Mouse (Mus musculus) heart, embryonic 12.5 days (tissue): ENCODE results near the gene Epha8. TPM values are rescaled to one million over a fixed set of nuclear protein-coding genes. Genes with fewer than 3 reads are reported as not detected.

Source experiments
- ATAC-seq: fragments of 200-750 bp; cut with Nextera tagmentation; 2 replicates; pipeline ENCODE4 v1.8.0; 2017; ENCODE audit warnings: moderate TSS enrichment, moderate library complexity; ENCODE audit not compliant: insufficient number of reproducible peaks, low FRiP score
- H3K27ac ChIP-seq: fragments of 300-500 bp; sonication (generic); 2 replicates; pipeline ENCODE4 v1.5.1; 2016; ENCODE audit warnings: mild to moderate bottlenecking, moderate library complexity; ENCODE audit not compliant: poor library complexity, severe bottlenecking
- H3K27me3 ChIP-seq: fragments of 300-500 bp; sonication (generic); replicated peaks from 2 replicates; pipeline ENCODE4 v1.6.1; 2016; ENCODE audit warnings: mild to moderate bottlenecking, moderate library complexity
- H3K36me3 ChIP-seq: fragments of 300-500 bp; sonication (generic); 2 replicates; pipeline ENCODE4 v1.6.1; 2016; ENCODE audit warnings: mild to moderate bottlenecking, moderate library complexity
- H3K4me1 ChIP-seq: fragments of 300-500 bp; sonication (generic); replicated peaks from 2 replicates; pipeline ENCODE4 v1.6.1; 2016; ENCODE audit warnings: mild to moderate bottlenecking
- H3K4me2 ChIP-seq: fragments of 300-500 bp; sonication (generic); 2 replicates; pipeline ENCODE4 v1.6.1; 2016; ENCODE audit warnings: mild to moderate bottlenecking, moderate library complexity
- H3K4me3 ChIP-seq: fragments of 300-500 bp; sonication (generic); 2 replicates; pipeline ENCODE4 v1.5.1; 2016; ENCODE audit warnings: mild to moderate bottlenecking
- H3K9ac ChIP-seq: fragments of 300-500 bp; sonication (generic); 2 replicates; pipeline ENCODE4 v1.6.1; 2016; ENCODE audit warnings: mild to moderate bottlenecking, moderate library complexity
- H3K9me3 ChIP-seq: fragments of 300-500 bp; sonication (generic); replicated peaks from 2 replicates; pipeline ENCODE4 v1.6.1; 2016; ENCODE audit warnings: mild to moderate bottlenecking, moderate library complexity
- WGBS: fragments of 180-500 bp; shearing (Covaris S2); methylation state at CpG from one replicate; pipeline ENCODE4 v1.1.7; 2016; 5-methylcytosine and 5-hydroxymethylcytosine counted together
- polyA plus RNA-seq: library from polyadenylated mRNA; unstranded; fragments of >200 nt; fragmentation: Nextera tagmentation; extraction: Ambion mirVana; gene quantifications from 2 replicates; pipeline ENCODE4 v1.2.1, GENCODE M21; 2016

Epha8 gene
- 0.10 and 0.14 TPM in 2 replicates for polyA plus RNA-seq

DNA sequence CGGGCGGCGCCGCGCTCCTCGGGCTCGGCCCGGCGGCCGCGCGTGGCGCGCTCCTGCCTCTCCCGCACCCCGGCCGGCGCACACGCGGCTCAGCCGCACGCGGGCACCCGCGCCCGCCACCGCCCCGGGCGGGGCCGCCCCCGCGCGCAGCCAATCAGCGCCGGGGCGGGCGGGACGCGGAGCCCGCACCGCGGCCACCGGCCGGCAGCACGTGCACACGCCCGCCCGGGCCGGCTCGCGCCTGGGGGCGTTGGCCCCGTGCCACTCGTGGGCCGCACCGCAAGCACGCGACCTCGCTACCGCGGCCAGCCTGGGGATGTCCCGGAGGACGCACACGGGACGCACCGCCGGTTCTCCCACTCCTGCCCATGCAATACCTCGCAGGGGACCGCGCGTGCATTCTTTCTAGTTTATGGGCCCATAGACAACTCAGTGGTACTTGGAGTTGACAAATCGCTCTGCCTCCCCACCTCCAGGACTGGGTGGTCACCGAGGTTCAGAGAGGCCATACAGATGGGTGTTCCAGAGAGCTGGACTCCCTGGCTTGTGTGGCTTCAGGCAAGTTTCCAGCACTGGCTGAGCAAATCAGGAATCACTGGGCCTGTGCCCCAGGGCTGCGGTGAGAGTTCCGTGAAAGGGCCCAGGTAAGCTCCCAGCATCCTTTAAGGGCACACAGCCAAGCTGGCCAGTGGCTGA is at the start of gene Epha8:
Epha8 (minus strand) TSS at position 66 of the 696 bp plus-strand sequence.
- H3K4me3 ChIP-seq, result peak within 1 kb of the TSS; percentile 41
- H3K4me2 ChIP-seq, result peak within 1 kb of the TSS; percentile 65
- no peak for ATAC-seq
- peaks cover 98% of the 10 kb centered on the region for H3K27me3 ChIP-seq
- peaks cover 7% of the 10 kb centered on the region for H3K4me1 ChIP-seq
- H3K36me3 ChIP-seq, result no peaks in the 10 kb centered on the region
- H3K9me3 ChIP-seq, result no peaks in the 10 kb centered on the region
- H3K9ac ChIP-seq, result no peak within 1 kb of the TSS
- 8% methylated on average over 62 of the region's 75 CpGs for WGBS
- H3K27ac ChIP-seq, result no peak within 1 kb of the TSS

DNA sequence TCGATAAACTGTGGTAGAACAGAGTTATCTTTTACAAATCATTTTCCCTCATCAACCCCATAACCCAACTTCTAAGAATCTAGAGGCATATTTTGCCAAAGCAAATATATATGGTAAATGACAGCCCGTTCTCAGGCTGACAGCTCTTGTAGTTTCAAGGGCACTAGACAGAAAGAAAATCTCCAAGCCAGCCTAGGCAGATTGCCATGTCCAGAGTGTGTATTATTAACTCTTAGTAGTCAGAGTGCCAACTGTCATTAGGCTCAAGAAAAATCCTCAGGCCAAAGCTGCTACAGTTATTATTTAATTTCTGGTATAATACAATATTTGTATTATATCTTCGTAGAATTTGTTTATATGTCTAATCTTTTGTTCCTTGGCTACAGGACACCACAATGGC is 45.2 kb upstream of the Epha8 start:
- ATAC-seq, result no peak
- H3K9ac ChIP-seq, result no peak overlapping the region
- no peak overlapping the region for H3K27ac ChIP-seq
- 86% methylated on average over 3 of the region's 3 CpGs for WGBS
- no peaks in the 10 kb centered on the region for H3K4me1 ChIP-seq
- no peak overlapping the region for H3K4me2 ChIP-seq
- H3K36me3 ChIP-seq, result peaks cover 50% of the 10 kb centered on the region
- no peak overlapping the region for H3K4me3 ChIP-seq
- no peaks in the 10 kb centered on the region for H3K27me3 ChIP-seq
- no peaks in the 10 kb centered on the region for H3K9me3 ChIP-seq

DNA sequence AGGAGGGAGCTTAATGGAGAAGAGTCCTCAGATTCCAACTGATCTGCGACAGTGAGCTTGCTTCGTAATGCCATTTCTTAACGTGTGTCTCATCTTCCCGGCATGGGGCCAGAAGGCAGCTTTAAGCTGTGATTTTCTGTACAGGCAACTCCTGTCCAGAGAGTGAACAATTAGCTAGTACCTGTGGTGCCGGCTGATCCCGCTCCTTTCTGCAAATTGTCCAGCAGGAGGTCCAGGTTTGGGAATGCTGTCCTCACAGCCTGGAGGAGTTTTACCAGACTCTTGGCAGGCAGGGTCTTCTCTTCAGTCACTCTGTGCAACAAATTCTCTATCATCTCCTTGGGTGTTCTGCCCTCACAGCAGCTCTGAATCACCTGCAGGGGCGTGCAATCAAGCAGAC is 44.4 kb upstream of the Epha8 start:
- Histone ChIP-seq H3K27me3 (no peaks in the 10 kb centered on the region), H3K4me1 (no peaks in the 10 kb centered on the region), H3K4me3 (no peak overlapping the region), H3K9me3 (no peaks in the 10 kb centered on the region), H3K36me3 (peaks cover 51% of the 10 kb centered on the region), H3K27ac (no peak overlapping the region), H3K4me2 (no peak overlapping the region), H3K9ac (no peak overlapping the region)
- no peak for ATAC-seq
- WGBS, result 88% methylated on average over 7 of the region's 7 CpGs

- H3K4me3 ChIP-seq, result no peak overlapping the region
- 88% methylated on average over 7 of the region's 7 CpGs for WGBS
- H3K4me2 ChIP-seq, result no peak overlapping the region
- H3K9ac ChIP-seq, result no peak overlapping the region
- H3K36me3 ChIP-seq, result peaks cover 68% of the 10 kb centered on the region
- no peaks in the 10 kb centered on the region for H3K27me3 ChIP-seq
- no peaks in the 10 kb centered on the region for H3K4me1 ChIP-seq
- H3K9me3 ChIP-seq, result no peaks in the 10 kb centered on the region
- ATAC-seq, result no peak
- H3K27ac ChIP-seq, result no peak overlapping the region
Observed at GRCm38 (mm10) chr4:136998371-136998770, 41.8 kb upstream of the Epha8 start.

DNA sequence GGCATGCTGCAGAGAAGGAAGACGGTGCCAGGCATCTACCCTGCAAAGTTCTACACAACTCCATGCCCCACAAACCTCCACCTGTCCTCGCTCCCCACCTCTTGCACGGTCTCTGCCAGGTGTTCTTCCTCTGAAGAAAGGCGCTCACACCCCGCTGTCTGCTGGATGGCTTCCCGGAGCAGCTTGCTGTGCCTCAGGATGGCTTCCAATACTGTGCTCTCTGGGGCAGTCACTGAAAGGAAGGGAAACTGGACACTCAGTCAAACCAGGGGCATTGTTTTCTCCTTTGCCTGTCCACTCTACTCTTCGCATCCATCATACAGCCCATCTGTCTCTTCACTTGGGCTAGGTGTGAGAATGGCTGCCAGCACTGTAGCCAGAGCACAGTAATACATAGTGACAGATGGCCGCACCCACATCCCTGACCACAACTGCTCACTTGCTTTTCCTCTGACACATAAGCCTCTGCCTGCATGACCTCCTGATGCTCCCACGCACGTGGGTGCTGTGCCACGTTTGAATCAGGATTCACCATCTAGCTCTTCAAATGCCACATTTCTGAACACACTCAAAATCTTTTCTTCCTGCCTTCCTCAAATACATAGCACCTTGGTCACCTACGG is 41.2 kb upstream of the Epha8 start:
- no peak for ATAC-seq
- Histone ChIP-seq H3K4me2 (no peak overlapping the region), H3K27me3 (no peaks in the 10 kb centered on the region), H3K4me1 (no peaks in the 10 kb centered on the region), H3K4me3 (no peak overlapping the region), H3K27ac (no peak overlapping the region), H3K36me3 (peaks cover 73% of the 10 kb centered on the region), H3K9ac (no peak overlapping the region), H3K9me3 (no peaks in the 10 kb centered on the region)
- 92% methylated on average over 12 of the region's 12 CpGs for WGBS

DNA sequence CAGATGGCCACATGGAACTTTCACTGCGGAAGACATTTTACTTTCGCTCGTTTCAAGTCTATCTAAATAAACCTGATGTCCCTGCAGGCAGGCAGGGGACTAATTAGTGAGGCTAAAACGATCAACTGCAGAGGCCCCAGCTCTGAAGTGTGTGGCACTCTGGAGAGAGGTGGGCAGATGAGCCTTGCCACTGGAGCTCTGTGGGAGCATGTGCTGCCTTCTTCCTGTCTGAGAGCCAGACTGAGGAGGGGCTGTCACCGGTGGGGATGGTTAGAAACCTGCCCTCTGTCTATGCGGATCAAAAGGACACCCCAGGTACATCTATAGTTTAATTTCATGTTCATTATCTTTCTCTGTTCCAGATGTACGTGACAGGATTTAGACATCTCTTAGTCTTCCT is 40.3 kb upstream of the Epha8 start:
- peaks cover 75% of the 10 kb centered on the region for H3K36me3 ChIP-seq
- no peaks in the 10 kb centered on the region for H3K27me3 ChIP-seq
- no peak for ATAC-seq
- no peak overlapping the region for H3K9ac ChIP-seq
- H3K4me2 ChIP-seq, result no peak overlapping the region
- no peak overlapping the region for H3K27ac ChIP-seq
- H3K4me1 ChIP-seq, result no peaks in the 10 kb centered on the region
- H3K4me3 ChIP-seq, result no peak overlapping the region
- H3K9me3 ChIP-seq, result no peaks in the 10 kb centered on the region
- WGBS, result 79% methylated on average over 7 of the region's 7 CpGs

DNA sequence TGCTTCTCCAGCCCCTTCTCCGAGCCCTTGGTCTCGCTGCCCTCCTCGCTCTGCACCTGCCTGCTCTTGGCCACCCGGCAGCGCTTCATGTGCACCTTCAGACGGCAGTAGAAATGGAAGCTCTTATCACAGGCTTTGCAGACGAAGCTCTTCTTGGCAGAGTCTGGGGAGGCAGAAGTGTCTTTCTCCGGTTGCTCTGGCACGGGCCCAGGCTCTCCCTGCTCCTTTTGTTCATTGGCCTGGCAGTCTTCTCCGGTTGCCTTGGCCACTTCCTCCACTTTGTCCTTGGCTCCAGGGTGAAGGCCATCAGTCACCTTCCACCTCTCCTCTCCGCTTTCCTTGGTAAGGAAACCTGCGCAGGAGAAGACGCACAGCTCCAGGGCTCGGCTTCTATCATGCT is 38.7 kb upstream of the Epha8 start:
- H3K36me3 ChIP-seq, result peaks cover 80% of the 10 kb centered on the region
- no peak overlapping the region for H3K4me3 ChIP-seq
- WGBS, result 83% methylated on average over 14 of the region's 14 CpGs
- no peaks in the 10 kb centered on the region for H3K9me3 ChIP-seq
- H3K9ac ChIP-seq, result no peak overlapping the region
- H3K4me2 ChIP-seq, result no peak overlapping the region
- H3K27ac ChIP-seq, result no peak overlapping the region
- no peaks in the 10 kb centered on the region for H3K27me3 ChIP-seq
- H3K4me1 ChIP-seq, result no peaks in the 10 kb centered on the region
- no peak for ATAC-seq

DNA sequence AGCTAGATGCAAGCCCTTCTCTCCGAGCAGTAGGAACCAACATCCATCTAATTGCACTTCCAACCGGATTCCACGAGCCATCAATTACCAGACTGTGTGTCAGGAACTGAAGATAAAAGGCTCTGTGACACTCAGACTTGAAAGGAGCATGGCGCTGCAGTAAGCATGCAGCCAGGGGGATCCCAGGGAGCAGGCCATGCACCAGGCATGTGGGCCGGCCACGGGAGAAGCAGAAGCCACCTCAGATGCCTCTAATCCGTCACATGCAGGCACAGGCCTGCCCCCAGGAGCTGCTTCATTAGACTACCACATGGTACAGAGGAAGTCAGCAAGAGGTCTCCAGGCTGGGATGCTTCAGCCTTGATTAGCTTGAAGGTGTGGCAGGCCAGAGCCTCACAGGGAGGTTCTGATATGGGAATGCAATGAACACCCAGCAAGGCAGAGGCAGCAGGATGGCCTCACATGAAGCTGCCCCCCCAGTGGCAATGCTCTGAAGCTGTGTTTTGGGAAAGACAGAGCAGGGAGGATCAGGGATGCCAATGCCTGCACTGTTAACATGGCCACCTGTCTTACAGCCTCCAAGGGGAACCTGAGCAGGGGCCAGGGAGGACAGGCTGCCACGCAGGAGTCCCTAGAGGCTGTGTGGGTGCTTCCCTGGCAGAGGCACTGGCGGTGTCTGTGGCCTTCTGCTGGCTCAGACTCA is 25.5 kb upstream of the Epha8 start:
- H3K27ac ChIP-seq, result no peak overlapping the region
- H3K9me3 ChIP-seq, result no peaks in the 10 kb centered on the region
- H3K27me3 ChIP-seq, result peaks cover 49% of the 10 kb centered on the region
- no peak overlapping the region for H3K9ac ChIP-seq
- 57% methylated on average over 9 of the region's 9 CpGs for WGBS
- no peak for ATAC-seq
- H3K4me3 ChIP-seq, result no peak overlapping the region
- no peak overlapping the region for H3K4me2 ChIP-seq
- no peaks in the 10 kb centered on the region for H3K4me1 ChIP-seq
- peaks cover 21% of the 10 kb centered on the region for H3K36me3 ChIP-seq

- Histone ChIP-seq H3K4me1 (no peaks in the 10 kb centered on the region), H3K4me2 (no peak overlapping the region), H3K27ac (no peak overlapping the region), H3K9ac (no peak overlapping the region), H3K27me3 (peaks cover 57% of the 10 kb centered on the region), H3K9me3 (no peaks in the 10 kb centered on the region), H3K4me3 (no peak overlapping the region), H3K36me3 (peaks cover 13% of the 10 kb centered on the region)
- 14% methylated on average over 12 of the region's 12 CpGs for WGBS
- no peak for ATAC-seq
Observed at GRCm38 (mm10) chr4:136981347-136981746, 24.7 kb upstream of the Epha8 start.

DNA sequence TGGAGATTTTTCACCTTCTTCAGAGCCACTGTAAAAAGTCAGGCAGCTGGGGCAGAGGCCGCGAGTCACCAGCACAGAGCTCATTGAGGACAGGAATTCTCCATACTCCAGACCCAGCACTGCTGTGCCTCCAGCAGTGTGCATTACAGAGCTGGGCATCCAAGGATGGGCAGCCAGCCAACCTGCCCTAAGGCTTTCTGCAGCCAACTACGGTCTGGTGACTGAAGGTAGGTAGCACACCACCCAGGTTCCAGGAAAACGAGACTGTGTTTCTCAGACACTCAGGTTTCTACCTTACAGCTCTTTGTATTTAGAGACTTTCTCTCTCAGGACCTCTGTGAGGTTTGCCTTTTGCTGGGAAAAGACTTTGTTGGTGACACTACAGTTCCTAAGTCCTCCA is 24.3 kb upstream of the Epha8 start:
- Histone ChIP-seq H3K36me3 (peaks cover 9% of the 10 kb centered on the region), H3K27ac (no peak overlapping the region), H3K4me1 (no peaks in the 10 kb centered on the region), H3K27me3 (peaks cover 62% of the 10 kb centered on the region), H3K9me3 (no peaks in the 10 kb centered on the region), H3K4me3 (no peak overlapping the region), H3K9ac (no peak overlapping the region), H3K4me2 (no peak overlapping the region)
- ATAC-seq, result no peak
- WGBS, result 76% methylated on average over 4 of the region's 4 CpGs

DNA sequence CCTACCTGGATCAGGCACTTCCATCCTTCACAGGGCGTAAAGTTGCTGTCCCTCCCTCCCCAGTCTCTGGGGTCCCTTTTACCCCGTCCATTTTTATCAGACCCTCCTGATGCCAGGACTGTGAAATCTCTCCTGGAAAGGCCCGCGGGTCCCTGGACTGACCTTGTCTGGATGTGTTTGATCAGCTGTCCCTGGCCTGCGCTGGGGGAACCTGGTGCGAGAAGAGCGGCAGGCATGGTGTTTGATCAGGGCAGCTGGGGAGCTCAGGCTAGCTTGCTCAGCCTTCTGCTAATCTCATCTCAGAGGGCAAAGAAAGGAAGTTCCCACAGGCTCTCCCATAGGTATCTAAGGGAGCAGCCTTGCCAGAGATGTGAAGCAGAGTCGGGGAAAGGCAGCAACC is 20.6 kb upstream of the Epha8 start:
- Histone ChIP-seq H3K4me3 (no peak overlapping the region), H3K27me3 (peaks cover 92% of the 10 kb centered on the region), H3K36me3 (no peaks in the 10 kb centered on the region), H3K4me1 (no peaks in the 10 kb centered on the region), H3K9me3 (no peaks in the 10 kb centered on the region), H3K27ac (no peak overlapping the region), H3K9ac (no peak overlapping the region), H3K4me2 (no peak overlapping the region)
- no peak for ATAC-seq
- WGBS, result 39% methylated on average over 8 of the region's 8 CpGs
